Mouse (Mus musculus) neural tube, embryonic 14.5 days (tissue): ENCODE data around the gene Krtap9-1. TPM values are rescaled to one million over a fixed set of nuclear protein-coding genes. Genes with fewer than 3 reads are reported as not detected.
"Not testable (repeated sequence)": the region's sequence is repeated elsewhere in the genome, so short reads cannot be mapped to it uniquely, and the experiment has no call there.

Experiments used
- ATAC-seq: fragments of 200-750 bp; cut with Nextera tagmentation; 2 replicates; pipeline ENCODE4 v1.8.0; 2017; ENCODE audit warnings: low read depth, mild to moderate bottlenecking, moderate TSS enrichment, moderate library complexity
- H3K27ac ChIP-seq: fragments of 300-500 bp; sonication (generic); 2 replicates; pipeline ENCODE4 v1.5.1; 2014; ENCODE audit warnings: low read depth, mild to moderate bottlenecking, control low read depth, low read length, moderate library complexity, mixed read lengths
- H3K27me3 ChIP-seq: fragments of 300-500 bp; sonication (generic); 2 replicates; pipeline ENCODE4 v1.6.1; 2014; ENCODE audit warnings: low read length; ENCODE audit not compliant: control insufficient read depth, insufficient read depth
- H3K36me3 ChIP-seq: fragments of 300-500 bp; sonication (generic); 2 replicates; pipeline ENCODE4 v1.6.1; 2014; ENCODE audit warnings: low read length, mixed read lengths; ENCODE audit not compliant: control insufficient read depth, insufficient read depth
- H3K4me1 ChIP-seq: fragments of 300-500 bp; sonication (generic); 2 replicates; pipeline ENCODE4 v1.6.1; 2014; ENCODE audit warnings: low read length; ENCODE audit not compliant: control insufficient read depth, insufficient read depth
- H3K4me2 ChIP-seq: fragments of 300-500 bp; sonication (generic); 2 replicates; pipeline ENCODE4 v1.6.1; 2014; ENCODE audit warnings: mild to moderate bottlenecking, low read depth, low read length, control low read depth
- H3K4me3 ChIP-seq: fragments of 300-500 bp; sonication (generic); 2 replicates; pipeline ENCODE4 v1.5.1; 2014; ENCODE audit warnings: low read depth, low read length, control low read depth, mixed read lengths
- H3K9ac ChIP-seq: fragments of 300-500 bp; sonication (generic); replicated peaks from 2 replicates; pipeline ENCODE4 v1.6.1; 2014; ENCODE audit warnings: low read depth, mild to moderate bottlenecking, control low read depth, low read length, mixed read lengths
- H3K9me3 ChIP-seq: fragments of 300-500 bp; sonication (generic); 2 replicates; pipeline ENCODE4 v1.6.1; 2016; ENCODE audit warnings: low read length; ENCODE audit not compliant: control insufficient read depth
- WGBS: fragments of 180-500 bp; shearing (Covaris S2); extraction: QIAGEN DNeasy Blood & Tissue Kit; methylation state at CpG from one replicate; pipeline ENCODE4 v1.1.7; 2014; 5-methylcytosine and 5-hydroxymethylcytosine counted together
- polyA plus RNA-seq: library from polyadenylated mRNA; unstranded; fragments of >200 nt; fragmentation: Nextera tagmentation; extraction: Ambion mirVana; gene quantifications from 2 replicates; pipeline ENCODE4 v1.2.1, GENCODE M21; 2014

The Krtap9-1 gene
- not detected in 2 replicates for polyA plus RNA-seq

GRCm38 (mm10) chr11:99873089-99873488 lies at the start of gene Krtap9-1:
TSS of gene Krtap9-1 (plus strand) at chr11:99873389.
- H3K4me2 ChIP-seq, H3K9me3 ChIP-seq, H3K27ac ChIP-seq, ATAC-seq, H3K36me3 ChIP-seq, H3K9ac ChIP-seq, H3K4me3 ChIP-seq, H3K27me3 ChIP-seq, H3K4me1 ChIP-seq: not testable (repeated sequence)
- WGBS: 86% methylated on average over 1 of the region's 1 CpGs

GRCm38 (mm10) chr11:99837966-99838365 lies 35.2 kb upstream of the Krtap9-1 start, which contains the start of gene 2300003K06Rik:
TSS of gene 2300003K06Rik (minus strand) at chr11:99838066.
- H3K4me1 ChIP-seq: no peaks in the 10 kb centered on the region
- H3K27me3 ChIP-seq: no peaks in the 10 kb centered on the region
- H3K36me3 ChIP-seq: no peaks in the 10 kb centered on the region
- no peak within 1 kb of the TSS for H3K4me2 ChIP-seq
- no peak within 1 kb of the TSS for H3K4me3 ChIP-seq
- H3K9ac ChIP-seq: no peak within 1 kb of the TSS
- ATAC-seq: no peak
- H3K9me3 ChIP-seq: no peaks in the 10 kb centered on the region
- no peak within 1 kb of the TSS for H3K27ac ChIP-seq
- 81% methylated on average over 1 of the region's 1 CpGs for WGBS

GRCm38 (mm10) chr11:99842185-99842584 lies 31.0 kb upstream of the Krtap9-1 start:
- Histone ChIP-seq H3K27me3 (no peaks in the 10 kb centered on the region), H3K4me1 (no peaks in the 10 kb centered on the region), H3K36me3 (no peaks in the 10 kb centered on the region), H3K9me3 (no peaks in the 10 kb centered on the region), H3K4me2 (no peak overlapping the region), H3K9ac (no peak overlapping the region), H3K4me3 (no peak overlapping the region), H3K27ac (no peak overlapping the region)
- no peak for ATAC-seq
- WGBS: 10% methylated on average over 1 of the region's 1 CpGs

GRCm38 (mm10) chr11:99846746-99847145 lies 26.4 kb upstream of the Krtap9-1 start:
- Histone ChIP-seq H3K27ac (no peak overlapping the region), H3K9me3 (no peaks in the 10 kb centered on the region), H3K4me1 (no peaks in the 10 kb centered on the region), H3K4me3 (no peak overlapping the region), H3K36me3 (no peaks in the 10 kb centered on the region), H3K9ac (no peak overlapping the region), H3K27me3 (no peaks in the 10 kb centered on the region), H3K4me2 (no peak overlapping the region)
- 91% methylated on average over 2 of the region's 2 CpGs for WGBS
- no peak for ATAC-seq

GRCm38 (mm10) chr11:99851508-99851907 lies 21.7 kb upstream of the Krtap9-1 start, which contains the start of gene Krtap4-16:
TSS of gene Krtap4-16 (minus strand) at chr11:99851608.
- Histone ChIP-seq H3K9me3 (no peaks in the 10 kb centered on the region), H3K36me3 (no peaks in the 10 kb centered on the region), H3K9ac (no peak within 1 kb of the TSS), H3K4me1 (no peaks in the 10 kb centered on the region), H3K4me2 (no peak within 1 kb of the TSS), H3K4me3 (no peak within 1 kb of the TSS), H3K27ac (no peak within 1 kb of the TSS), H3K27me3 (no peaks in the 10 kb centered on the region)
- ATAC-seq: no peak

DNA sequence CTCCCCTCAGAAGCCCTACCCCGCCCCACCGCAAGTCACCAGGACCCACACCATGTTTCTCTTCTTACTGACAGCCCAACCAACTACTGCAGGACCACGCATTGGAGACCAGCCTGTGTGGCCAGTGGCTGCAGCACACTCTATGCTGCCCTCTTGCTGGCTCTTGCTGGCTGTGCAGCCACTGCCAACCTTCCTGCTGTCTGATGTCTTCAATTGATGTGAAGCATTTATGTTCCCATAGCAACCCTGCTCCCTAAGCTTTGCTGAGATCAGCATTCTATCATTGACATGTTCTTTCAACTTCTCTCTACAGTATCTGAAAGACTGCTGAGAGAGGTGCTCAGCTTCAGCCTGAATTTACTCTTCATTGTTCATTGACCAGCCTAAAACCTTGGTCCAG lies 19.1 kb upstream of the Krtap9-1 start:
- Histone ChIP-seq H3K36me3 (no peaks in the 10 kb centered on the region), H3K4me3 (no peak overlapping the region), H3K9ac (no peak overlapping the region), H3K4me1 (no peaks in the 10 kb centered on the region), H3K27ac (no peak overlapping the region), H3K27me3 (no peaks in the 10 kb centered on the region), H3K9me3 (no peaks in the 10 kb centered on the region), H3K4me2 (no peak overlapping the region)
- no peak for ATAC-seq
- 68% methylated on average over 3 of the region's 3 CpGs for WGBS

DNA sequence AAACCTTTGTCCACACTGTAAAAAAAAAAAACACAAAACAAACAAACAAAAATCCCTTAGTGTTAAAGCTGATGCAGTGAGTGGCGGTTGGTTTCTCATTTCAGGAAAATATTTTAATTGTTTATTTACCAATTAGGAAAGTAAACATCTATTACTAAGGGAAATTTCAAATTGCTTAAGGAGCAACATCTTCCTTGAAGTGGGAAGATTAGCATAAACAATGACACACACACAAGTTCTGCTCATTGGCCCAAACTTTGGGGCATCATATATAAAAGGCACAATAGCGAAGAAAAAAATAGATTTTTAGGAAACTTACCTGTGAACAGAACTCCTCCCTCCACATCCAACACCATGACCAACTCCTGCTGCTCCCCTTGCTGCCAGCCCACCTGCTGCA lies 15.6 kb upstream of the Krtap9-1 start, which contains the start of gene Gm11568:
Gm11568 (plus strand) TSS at position 301 of the 400 bp plus-strand sequence.
- no peaks in the 10 kb centered on the region for H3K4me1 ChIP-seq
- no peaks in the 10 kb centered on the region for H3K9me3 ChIP-seq
- H3K9ac ChIP-seq: no peak within 1 kb of the TSS
- no peaks in the 10 kb centered on the region for H3K36me3 ChIP-seq
- no peak within 1 kb of the TSS for H3K4me3 ChIP-seq
- 92% methylated on average over 2 of the region's 2 CpGs for WGBS
- no peak within 1 kb of the TSS for H3K27ac ChIP-seq
- no peak within 1 kb of the TSS for H3K4me2 ChIP-seq
- no peak for ATAC-seq
- no peaks in the 10 kb centered on the region for H3K27me3 ChIP-seq

GRCm38 (mm10) chr11:99858761-99859160 lies 14.4 kb upstream of the Krtap9-1 start:
- WGBS: 80% methylated on average over 2 of the region's 2 CpGs
- no peak overlapping the region for H3K4me3 ChIP-seq
- no peak for ATAC-seq
- H3K9me3 ChIP-seq: no peaks in the 10 kb centered on the region
- no peak overlapping the region for H3K27ac ChIP-seq
- H3K36me3 ChIP-seq: no peaks in the 10 kb centered on the region
- no peak overlapping the region for H3K9ac ChIP-seq
- H3K4me1 ChIP-seq: no peaks in the 10 kb centered on the region
- H3K4me2 ChIP-seq: no peak overlapping the region
- no peaks in the 10 kb centered on the region for H3K27me3 ChIP-seq

GRCm38 (mm10) chr11:99864176-99864575 lies 9.0 kb upstream of the Krtap9-1 start, which contains the start of gene Gm11559:
TSS of gene Gm11559 (plus strand) at chr11:99864476.
- not testable (repeated sequence) for H3K27me3 ChIP-seq, H3K36me3 ChIP-seq, H3K9me3 ChIP-seq, H3K27ac ChIP-seq, ATAC-seq, H3K4me1 ChIP-seq, H3K4me3 ChIP-seq, H3K4me2 ChIP-seq, H3K9ac ChIP-seq
- 63% methylated on average over 1 of the region's 1 CpGs for WGBS
